Mouse (Mus musculus): Measurements from ENCODE around the gene Scn5a. TPM values are rescaled to one million over a fixed set of nuclear protein-coding genes. Genes with fewer than 3 reads are reported as not detected.

The Scn5a gene
- total RNA-seq, 1 experiment, result 0.76 TPM

DNA sequence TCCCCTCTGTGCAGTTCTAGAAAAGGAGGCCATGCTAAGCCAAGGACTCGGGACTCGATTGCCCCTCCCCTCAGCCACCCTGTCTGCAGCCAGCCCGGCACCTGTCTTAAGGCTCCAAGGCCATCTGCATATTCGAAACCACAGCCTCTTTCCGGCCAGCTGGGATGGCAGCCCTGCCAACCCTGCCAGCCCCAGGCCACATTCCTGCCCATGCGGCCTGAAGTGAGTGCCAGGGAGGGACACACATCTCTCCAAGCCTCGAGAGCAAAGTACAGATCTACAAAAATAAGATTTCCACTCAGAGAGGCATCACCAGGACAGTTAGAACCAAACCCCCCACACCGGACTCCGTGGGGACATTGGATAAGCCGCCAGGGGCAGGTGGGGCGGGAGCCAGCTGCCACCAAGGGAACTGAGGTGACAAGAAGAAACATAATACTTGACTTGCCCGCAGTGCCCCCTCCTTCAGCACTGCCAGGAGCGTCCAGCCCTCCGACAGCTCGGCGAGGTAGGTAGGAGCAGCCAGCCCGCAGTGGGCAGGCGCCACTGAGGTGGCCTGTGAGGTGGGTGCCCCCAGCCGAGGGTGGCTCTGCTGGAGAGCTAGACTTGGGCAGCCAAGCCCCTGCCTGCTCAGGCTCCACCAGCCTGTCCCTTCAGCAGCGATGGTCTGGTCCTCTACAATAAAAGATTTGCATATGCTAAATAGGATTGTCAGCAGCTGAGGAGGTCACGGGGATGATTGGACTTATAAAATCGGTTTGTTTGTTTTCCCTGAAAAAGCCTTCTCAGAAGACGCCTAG is 95.1 kb downstream of the Scn5a start:
- DNase-seq (ENCODE audit: low read depth, low spot score), result no peak
- H3K9ac ChIP-seq (ENCODE audit: insufficient read depth, low read depth, low read length, poor library complexity, severe bottlenecking), result no peak overlapping the region
- H3K9me3 ChIP-seq (ENCODE audit: control insufficient read depth, insufficient read depth, low read depth, low read length), result no peaks in the 10 kb centered on the region
- in situ Hi-C loops (cut with MboI; ENCODE audit: low sequenced_read_pairs in 2 of 2, unreplicated experiment in 2 of 2), result no loop called here
- H3K4me1 ChIP-seq (ENCODE audit: control insufficient read depth in 2 of 2, insufficient read depth in 2 of 2, low read length in 2 of 2, poor library complexity in 1 of 2), result peaks cover 0 to 9% of the 10 kb centered on the region in 2 experiments; a peak in 1 of 4 replicates
- no peaks in the 10 kb centered on the region for H3K36me3 ChIP-seq (ENCODE audit: control insufficient read depth, insufficient read depth, low read length, poor library complexity, severe bottlenecking)
- TF ChIP-seq MAFK (IDR thresholded peaks at IDR 0.05; ENCODE audit: insufficient read depth, low read depth, low read length), result no peak
- no peak overlapping the region for H3K27ac ChIP-seq (ENCODE audit: insufficient read depth, low read depth, low read length, poor library complexity, severe bottlenecking)
- H3K4me3 ChIP-seq (ENCODE audit: insufficient read depth in 1 of 2, low read depth in 1 of 2, low read length in 2 of 2, poor library complexity in 1 of 2, severe bottlenecking in 1 of 2), result no peak overlapping the region

DNA sequence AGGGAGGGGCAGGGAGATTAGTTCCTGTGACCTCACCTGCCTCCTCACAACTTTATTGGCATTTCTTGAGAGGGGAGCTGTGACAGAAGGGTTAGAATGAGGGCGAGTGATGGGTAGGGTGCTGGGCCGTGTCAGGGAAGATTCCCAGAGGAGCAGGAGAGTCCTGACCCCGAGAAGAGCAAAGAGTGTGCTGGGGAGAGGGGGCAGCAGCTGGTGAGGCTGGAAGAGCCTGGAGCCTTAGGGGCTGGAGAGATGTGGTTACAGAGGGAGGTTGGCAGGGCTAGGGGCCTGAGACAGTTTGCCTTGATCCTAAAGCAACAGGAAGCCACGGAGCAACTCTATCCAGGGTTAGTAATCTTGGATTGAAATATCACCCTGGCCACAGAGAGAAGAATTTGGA is 97.2 kb downstream of the Scn5a start:
- peaks cover 0 to 9% of the 10 kb centered on the region in 2 experiments; a peak in 1 of 4 replicates for H3K4me1 ChIP-seq (ENCODE audit: control insufficient read depth in 2 of 2, insufficient read depth in 2 of 2, low read length in 2 of 2, poor library complexity in 1 of 2)
- TF ChIP-seq CHD2 (IDR thresholded peaks at IDR 0.05; ENCODE audit: low read depth, low read length) (no peak), ZNF384 (IDR thresholded peaks at IDR 0.05; ENCODE audit: low read depth, low read length) (no peak), ZC3H11A (IDR thresholded peaks at IDR 0.05; ENCODE audit: borderline replicate concordance, low read depth, low read length) (no peak), MAFK (IDR thresholded peaks at IDR 0.05; ENCODE audit: insufficient read depth, low read depth, low read length) (no peak), HCFC1 (IDR thresholded peaks at IDR 0.05; ENCODE audit: borderline replicate concordance, insufficient read depth, low read length) (no peak)
- no peaks in the 10 kb centered on the region; the same call in 1 of the 2 replicates for H3K36me3 ChIP-seq (ENCODE audit: control insufficient read depth, insufficient read depth, low read length, poor library complexity, severe bottlenecking)

DNA sequence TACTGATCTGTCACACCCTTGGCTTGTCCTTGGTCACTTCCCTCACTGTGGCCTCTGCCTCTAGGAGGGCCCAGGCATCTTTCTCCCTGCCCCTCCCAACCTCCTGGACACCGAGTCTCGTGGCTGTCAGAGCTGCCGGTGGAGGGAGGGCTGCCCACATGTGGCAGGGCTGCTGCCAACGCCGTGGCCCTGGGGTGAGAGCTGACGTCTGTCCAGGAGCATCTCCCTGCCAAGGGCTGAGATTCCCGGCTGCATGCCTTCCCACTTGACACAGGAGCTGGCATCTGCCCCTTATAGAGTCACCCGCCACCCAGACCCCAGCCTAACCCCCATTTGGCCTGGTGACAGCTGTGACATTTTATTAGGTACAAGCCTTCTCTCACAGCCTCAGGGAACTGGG is 99.5 kb downstream of the Scn5a start:
- DNase-seq (ENCODE audit: low read depth, low spot score), result no peak
- Histone ChIP-seq H3K4me3 (ENCODE audit: insufficient read depth in 1 of 2, low read depth in 1 of 2, low read length in 2 of 2, poor library complexity in 1 of 2, severe bottlenecking in 1 of 2) (no peak overlapping the region), H3K27ac (ENCODE audit: insufficient read depth, low read depth, low read length, poor library complexity, severe bottlenecking) (no peak overlapping the region), H3K9ac (ENCODE audit: insufficient read depth, low read depth, low read length, poor library complexity, severe bottlenecking) (no peak overlapping the region), H3K9me3 (ENCODE audit: control insufficient read depth, insufficient read depth, low read depth, low read length) (no peaks in the 10 kb centered on the region), H3K4me1 (ENCODE audit: control insufficient read depth in 2 of 2, insufficient read depth in 2 of 2, low read length in 2 of 2, poor library complexity in 1 of 2) (peaks cover 0 to 7% of the 10 kb centered on the region in 2 experiments; a peak in 1 of 4 replicates), H3K36me3 (ENCODE audit: control insufficient read depth, insufficient read depth, low read length, poor library complexity, severe bottlenecking) (no peaks in the 10 kb centered on the region; the same call in 1 of the 2 replicates)
- in situ Hi-C loops (cut with MboI; ENCODE audit: low sequenced_read_pairs in 2 of 2, unreplicated experiment in 2 of 2), result no loop called here
- TF ChIP-seq MAFK (IDR thresholded peaks at IDR 0.05; ENCODE audit: insufficient read depth, low read depth, low read length) (no peak), CHD2 (IDR thresholded peaks at IDR 0.05; ENCODE audit: low read depth, low read length) (no peak), ZNF384 (IDR thresholded peaks at IDR 0.05; ENCODE audit: low read depth, low read length) (no peak), HCFC1 (IDR thresholded peaks at IDR 0.05; ENCODE audit: borderline replicate concordance, insufficient read depth, low read length) (no peak)

More for the DNA sequence above, 97.2 kb downstream of the Scn5a start:
- Histone ChIP-seq H3K9ac (ENCODE audit: insufficient read depth, low read depth, low read length, poor library complexity, severe bottlenecking) (no peak overlapping the region), H3K9me3 (ENCODE audit: control insufficient read depth, insufficient read depth, low read depth, low read length) (no peaks in the 10 kb centered on the region), H3K27ac (ENCODE audit: insufficient read depth, low read depth, low read length, poor library complexity, severe bottlenecking) (no peak overlapping the region), H3K4me3 (ENCODE audit: insufficient read depth in 1 of 2, low read depth in 1 of 2, low read length in 2 of 2, poor library complexity in 1 of 2, severe bottlenecking in 1 of 2) (no peak overlapping the region)
- no peak for DNase-seq (ENCODE audit: low read depth, low spot score)
- in situ Hi-C loops (cut with MboI; ENCODE audit: low sequenced_read_pairs in 2 of 2, unreplicated experiment in 2 of 2), result no loop called here

DNA sequence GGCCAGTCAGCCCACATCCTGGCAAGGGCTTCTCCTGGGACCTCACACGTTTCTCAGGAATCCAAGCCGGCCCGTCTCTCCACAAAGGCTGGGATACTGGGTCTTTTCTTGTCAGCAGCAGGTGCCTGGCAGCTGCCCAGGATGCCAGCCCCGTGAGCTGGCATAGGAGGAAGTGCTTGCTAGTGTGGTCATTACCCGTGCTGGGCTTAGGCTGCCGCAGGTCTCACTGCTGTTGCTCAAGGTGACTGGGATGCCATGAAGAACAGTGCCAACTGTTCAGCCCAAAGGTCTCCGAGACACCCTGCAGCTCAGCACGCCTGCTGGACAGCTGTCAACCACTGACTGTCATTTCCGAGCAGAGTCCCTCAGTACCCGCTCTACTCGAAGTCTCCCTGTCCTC is 100.5 kb downstream of the Scn5a start:
- H3K9me3 ChIP-seq (ENCODE audit: control insufficient read depth, insufficient read depth, low read depth, low read length), result no peaks in the 10 kb centered on the region
- H3K27ac ChIP-seq (ENCODE audit: insufficient read depth, low read depth, low read length, poor library complexity, severe bottlenecking), result no peak overlapping the region; the same call in 1 of the 2 replicates
- TF ChIP-seq CHD2 (IDR thresholded peaks at IDR 0.05; ENCODE audit: low read depth, low read length) (no peak), ZC3H11A (IDR thresholded peaks at IDR 0.05; ENCODE audit: borderline replicate concordance, low read depth, low read length) (no peak), MAFK (IDR thresholded peaks at IDR 0.05; ENCODE audit: insufficient read depth, low read depth, low read length) (no peak), HCFC1 (IDR thresholded peaks at IDR 0.05; ENCODE audit: borderline replicate concordance, insufficient read depth, low read length) (no peak), ZNF384 (IDR thresholded peaks at IDR 0.05; ENCODE audit: low read depth, low read length) (no peak)
- H3K9ac ChIP-seq (ENCODE audit: insufficient read depth, low read depth, low read length, poor library complexity, severe bottlenecking), result no peak overlapping the region
- in situ Hi-C loops (cut with MboI; ENCODE audit: low sequenced_read_pairs in 2 of 2, unreplicated experiment in 2 of 2), result no loop called here
- H3K4me1 ChIP-seq (ENCODE audit: control insufficient read depth in 2 of 2, insufficient read depth in 2 of 2, low read length in 2 of 2, poor library complexity in 1 of 2), result peaks cover 0 to under 1% of the 10 kb centered on the region in 2 experiments; a peak in 1 of 4 replicates
- no peak for DNase-seq (ENCODE audit: low read depth, low spot score)
- H3K36me3 ChIP-seq (ENCODE audit: control insufficient read depth, insufficient read depth, low read length, poor library complexity, severe bottlenecking), result no peaks in the 10 kb centered on the region; the same call in 1 of the 2 replicates
- H3K4me3 ChIP-seq (ENCODE audit: insufficient read depth in 1 of 2, low read depth in 1 of 2, low read length in 2 of 2, poor library complexity in 1 of 2, severe bottlenecking in 1 of 2), result no peak overlapping the region
